Mouse (Mus musculus) lung, postnatal 0 days (tissue): ENCODE measurements around the gene Gna11. TPM values are rescaled to one million over a fixed set of nuclear protein-coding genes. Genes with fewer than 3 reads are reported as not detected.

Experiments used
- ATAC-seq: fragments of 200-750 bp; cut with Nextera tagmentation; 2 replicates; pipeline ENCODE4 v1.8.0; 2017; ENCODE audit warnings: moderate library complexity
- DNase-seq: peaks from one replicate; pipeline ENCODE4 v3.0.0-alpha.2; 2016; ENCODE audit warnings: low spot score
- H3K27ac ChIP-seq: fragments of 300-500 bp; sonication (generic); 2 replicates; pipeline ENCODE4 v1.5.1; 2014; ENCODE audit warnings: antibody characterized with exemption, mild to moderate bottlenecking, low read length, mixed read lengths
- H3K27me3 ChIP-seq: fragments of 300-500 bp; sonication (generic); replicated peaks from 2 replicates; pipeline ENCODE4 v1.6.1; 2014; ENCODE audit warnings: low read length, mixed read lengths; ENCODE audit not compliant: insufficient read depth
- H3K36me3 ChIP-seq: fragments of 300-500 bp; sonication (generic); 2 replicates; pipeline ENCODE4 v1.6.1; 2014; ENCODE audit warnings: low read length, mixed read lengths; ENCODE audit not compliant: insufficient read depth
- H3K4me1 ChIP-seq: fragments of 300-500 bp; sonication (generic); 2 replicates; pipeline ENCODE4 v1.6.1; 2014; ENCODE audit warnings: antibody characterized with exemption, low read depth, low read length, mixed read lengths; ENCODE audit not compliant: insufficient read depth
- H3K4me2 ChIP-seq: fragments of 300-500 bp; sonication (generic); replicated peaks from 2 replicates; pipeline ENCODE4 v1.6.1; 2014; ENCODE audit warnings: low read depth, mild to moderate bottlenecking, low read length, moderate library complexity, mixed read lengths
- H3K4me3 ChIP-seq: fragments of 300-500 bp; sonication (generic); 2 replicates; pipeline ENCODE4 v1.5.1; 2014; ENCODE audit warnings: low read depth, low read length
- H3K9ac ChIP-seq: fragments of 300-500 bp; sonication (generic); replicated peaks from 2 replicates; pipeline ENCODE4 v1.6.1; 2014; ENCODE audit warnings: low read depth, mild to moderate bottlenecking
- H3K9me3 ChIP-seq: fragments of 300-500 bp; sonication (generic); 2 replicates; pipeline ENCODE4 v1.6.1; 2016; ENCODE audit warnings: low read length, mixed read lengths
- CTCF ChIP-seq: IDR thresholded peaks from 2 replicates; pipeline ENCODE4 v1.5.1; 2016; ENCODE audit warnings: antibody characterized with exemption, mild to moderate bottlenecking
- EP300 ChIP-seq: IDR thresholded peaks from 2 replicates; pipeline ENCODE4 v1.6.1; 2016; ENCODE audit warnings: antibody characterized with exemption, mild to moderate bottlenecking, control low read depth
- WGBS: fragments of 180-500 bp; shearing (Covaris S2); extraction: QIAGEN DNeasy Blood & Tissue Kit; methylation state at CpG from one replicate; pipeline ENCODE4 v1.1.7; 2014; 5-methylcytosine and 5-hydroxymethylcytosine counted together
- polyA plus RNA-seq: library from polyadenylated mRNA; unstranded; fragments of >200 nt; fragmentation: Nextera tagmentation; extraction: Ambion mirVana; gene quantifications from 2 replicates; pipeline ENCODE4 v1.2.1, GENCODE M21; 2015

Gna11 gene
- polyA plus RNA-seq, 1 experiment from 2014 or later = 62.5 TPM

DNA sequence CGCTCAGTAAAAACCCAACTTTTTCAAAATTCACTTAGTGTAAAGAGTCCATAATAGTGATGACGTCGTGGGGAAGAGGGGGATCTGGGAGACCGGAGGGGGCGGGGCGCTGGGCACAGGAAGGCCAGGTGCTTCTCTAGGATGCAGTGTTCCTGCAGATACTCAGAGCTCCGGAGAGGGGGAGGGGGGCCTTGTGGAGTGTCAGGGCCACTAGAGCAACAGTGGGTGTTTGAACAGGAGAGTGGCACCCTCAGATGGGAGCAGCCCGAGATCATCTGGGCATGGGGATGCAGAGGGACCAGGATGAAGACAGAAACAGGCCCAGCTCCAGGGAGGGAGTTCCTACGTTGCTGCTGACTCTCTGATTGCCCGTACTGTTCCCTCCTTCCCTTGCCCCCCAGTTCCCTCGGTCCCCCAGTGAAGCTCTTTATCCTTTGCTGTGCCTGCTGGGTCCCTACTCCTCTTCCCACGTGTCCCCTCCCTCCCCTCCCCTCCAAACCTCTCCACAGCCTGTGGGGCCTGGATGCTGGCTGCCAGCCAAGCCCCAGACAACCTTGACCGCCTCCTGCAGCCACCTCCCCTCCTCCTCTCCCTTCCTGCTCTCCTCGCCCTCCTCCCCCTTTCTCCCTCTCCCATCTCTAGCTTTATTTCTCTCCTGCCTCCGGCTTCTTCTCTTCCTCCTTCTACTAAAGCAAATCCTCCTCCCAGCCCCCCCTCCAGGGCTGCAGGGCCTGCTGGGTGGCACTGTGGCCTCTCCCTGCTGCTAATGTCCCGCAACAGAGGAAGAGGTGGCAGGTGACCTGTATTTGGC, 23.6 kb upstream of the Gna11 start:
- H3K4me2 ChIP-seq = no peak overlapping the region
- peaks cover 29% of the 10 kb centered on the region for H3K4me1 ChIP-seq

DNA sequence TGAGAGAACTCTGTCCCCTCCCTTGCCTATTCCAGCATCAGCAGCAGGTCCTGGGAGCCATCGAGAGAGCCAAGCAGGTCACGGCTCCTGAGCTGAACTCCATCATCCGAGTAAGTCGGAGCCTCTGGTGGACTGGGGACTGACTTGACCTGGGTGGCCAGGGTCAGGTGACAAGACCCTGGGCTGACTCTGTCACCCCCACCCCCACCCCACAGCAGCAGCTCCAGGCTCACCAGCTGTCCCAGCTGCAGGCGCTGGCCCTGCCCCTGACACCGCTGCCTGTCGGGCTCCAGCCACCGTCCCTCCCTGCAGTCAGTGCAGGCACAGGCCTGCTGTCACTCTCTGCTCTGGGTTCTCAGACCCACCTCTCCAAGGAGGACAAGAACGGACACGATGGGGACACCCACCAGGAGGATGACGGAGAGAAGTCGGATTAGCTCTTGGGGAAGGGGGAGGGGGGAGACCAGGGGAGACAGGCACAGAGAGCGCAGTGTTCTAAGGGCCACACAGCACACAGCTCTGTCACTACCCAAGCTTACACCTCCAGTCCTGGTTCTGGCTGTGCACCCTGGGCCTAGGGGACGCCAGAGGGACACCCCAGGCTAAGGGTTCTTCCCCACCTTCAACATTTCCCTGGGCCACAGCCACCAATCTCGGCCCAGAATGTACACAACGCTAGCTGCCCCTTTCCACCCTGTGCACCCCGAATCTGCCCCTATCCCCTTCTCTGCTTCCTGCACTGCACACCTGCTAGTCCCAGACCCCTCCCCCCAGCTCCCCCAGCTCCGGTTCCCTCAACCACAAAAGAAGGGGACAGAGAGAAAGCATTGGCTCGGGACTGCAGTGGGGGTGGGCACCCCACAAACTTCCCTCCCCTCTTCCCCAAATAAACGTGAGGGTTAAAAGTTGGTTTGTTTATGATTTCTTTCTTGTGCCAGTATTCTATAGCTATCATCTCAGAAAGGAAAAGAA, 20.6 kb upstream of the Gna11 start:
- no peaks in the 10 kb centered on the region for H3K27me3 ChIP-seq
- 50% methylated on average over 18 of the region's 20 CpGs for WGBS
- H3K36me3 ChIP-seq = no peaks in the 10 kb centered on the region
- peaks cover 34% of the 10 kb centered on the region; the same call in 1 of the 2 replicates for H3K4me1 ChIP-seq
- no peak for TF ChIP-seq CTCF
- no peak for TF ChIP-seq EP300
- H3K9ac ChIP-seq = no peak overlapping the region
- H3K4me2 ChIP-seq = no peak overlapping the region
- ATAC-seq (no peak), DNase-seq (no peak)
- no peak overlapping the region for H3K4me3 ChIP-seq
- H3K27ac ChIP-seq = no peak overlapping the region
- no peaks in the 10 kb centered on the region for H3K9me3 ChIP-seq

More for the DNA sequence above, 23.6 kb upstream of the Gna11 start:
- ATAC-seq (0 out of 2 replicates have a peak, but pooled peaks have one; percentile 6), DNase-seq (peak; percentile 64)
- no peak for TF ChIP-seq EP300
- no peak for TF ChIP-seq CTCF
- Histone ChIP-seq H3K27me3 (no peaks in the 10 kb centered on the region), H3K27ac (peak overlapping the region; percentile 1; the same call in 1 of the 2 replicates), H3K4me3 (no peak overlapping the region), H3K36me3 (no peaks in the 10 kb centered on the region), H3K9me3 (no peaks in the 10 kb centered on the region), H3K9ac (no peak overlapping the region)
- 11% methylated on average over 14 of the region's 16 CpGs for WGBS

DNA sequence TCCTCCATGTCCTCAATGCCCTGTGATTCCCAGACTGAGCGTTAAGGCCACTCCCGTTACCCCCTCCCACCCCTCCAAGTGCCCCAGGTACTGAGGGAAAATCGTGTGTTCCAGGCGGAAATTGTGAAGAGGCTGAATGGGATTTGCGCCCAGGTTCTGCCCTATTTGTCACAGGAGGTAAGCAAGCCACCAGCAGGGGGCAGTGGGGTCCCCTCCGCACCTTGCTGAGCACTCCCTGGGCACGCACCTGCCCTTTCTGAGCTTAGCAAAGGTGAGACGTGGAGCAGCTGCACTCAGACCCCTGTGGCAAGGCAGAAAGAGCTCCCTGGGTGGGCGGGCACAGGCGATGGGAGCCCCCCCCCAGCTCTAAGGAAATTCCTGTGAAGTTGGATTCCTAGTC, 19.7 kb upstream of the Gna11 start:
- WGBS = 39% methylated on average over 10 of the region's 10 CpGs
- no peak overlapping the region for H3K9ac ChIP-seq

DNA sequence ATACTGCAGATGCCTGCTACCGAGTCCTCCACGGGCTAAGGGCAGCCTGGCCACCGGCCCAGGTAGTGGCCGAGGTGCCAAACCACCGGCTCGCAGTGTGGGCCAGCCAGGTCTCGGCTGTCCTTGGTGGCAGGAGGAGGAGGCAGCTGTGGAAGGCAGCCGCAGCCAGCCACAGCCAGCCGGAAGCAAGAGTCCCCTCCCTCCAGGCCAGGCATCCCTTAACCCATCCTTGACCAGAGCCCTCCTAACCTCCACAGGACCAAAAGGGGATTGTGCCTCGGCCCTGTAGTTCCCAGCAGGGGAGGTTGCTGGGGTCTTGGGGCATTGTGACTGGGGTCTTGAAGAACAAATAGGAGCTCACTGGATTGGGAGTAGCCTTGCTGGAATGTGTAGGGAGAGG, 19.2 kb upstream of the Gna11 start:
- no peaks in the 10 kb centered on the region for H3K36me3 ChIP-seq
- peak overlapping the region; percentile 51 for H3K4me2 ChIP-seq
- no peaks in the 10 kb centered on the region for H3K9me3 ChIP-seq
- no peak overlapping the region for H3K9ac ChIP-seq
- peak overlapping the region; percentile 66 for H3K27ac ChIP-seq
- TF ChIP-seq EP300 (no peak), CTCF (no peak)
- WGBS = 5% methylated on average over 9 of the region's 10 CpGs
- H3K4me3 ChIP-seq = peak overlapping the region; percentile 14; the same call in 1 of the 2 replicates
- ATAC-seq = peak; percentile 54
- no peaks in the 10 kb centered on the region for H3K27me3 ChIP-seq
- DNase-seq = peak; percentile 81
- H3K4me1 ChIP-seq = peaks cover 31% of the 10 kb centered on the region; the same call in 1 of the 2 replicates

More for the DNA sequence above, 19.7 kb upstream of the Gna11 start:
- ATAC-seq (no peak), DNase-seq (peak; percentile 65)
- Histone ChIP-seq H3K9me3 (no peaks in the 10 kb centered on the region), H3K4me1 (peaks cover 31% of the 10 kb centered on the region; the same call in 1 of the 2 replicates), H3K4me2 (no peak overlapping the region), H3K27me3 (no peaks in the 10 kb centered on the region), H3K36me3 (no peaks in the 10 kb centered on the region), H3K27ac (no peak overlapping the region), H3K4me3 (no peak overlapping the region)
- TF ChIP-seq CTCF (peak; percentile 81), EP300 (no peak)

DNA sequence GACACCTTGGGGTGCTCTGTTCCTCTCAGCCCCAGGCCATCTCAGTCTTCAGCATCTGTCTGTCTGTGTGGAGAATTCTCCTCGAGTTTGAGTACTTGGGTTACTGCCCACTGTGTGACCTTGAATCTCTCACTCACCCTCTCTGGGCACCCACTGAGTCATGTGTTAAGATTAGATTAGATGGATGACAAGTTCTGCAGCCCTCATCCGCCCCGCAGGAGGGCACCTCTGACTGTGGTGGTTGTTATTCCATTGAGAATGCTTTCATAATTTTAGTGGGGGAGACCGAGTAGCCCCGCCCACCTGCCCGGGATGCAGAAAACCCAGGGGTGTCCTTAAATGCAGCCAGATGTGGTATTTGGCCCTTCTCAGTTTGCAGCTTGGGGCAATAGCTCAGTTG, 18.5 kb upstream of the Gna11 start:
- Histone ChIP-seq H3K4me3 (no peak overlapping the region), H3K9ac (no peak overlapping the region), H3K36me3 (no peaks in the 10 kb centered on the region), H3K27ac (no peak overlapping the region; the same call in 1 of the 2 replicates), H3K4me2 (no peak overlapping the region; the same call in 1 of the 2 replicates), H3K9me3 (no peaks in the 10 kb centered on the region), H3K4me1 (peaks cover 26% of the 10 kb centered on the region; the same call in 1 of the 2 replicates), H3K27me3 (no peaks in the 10 kb centered on the region)
- DNase-seq (no peak), ATAC-seq (no peak)
- WGBS = 25% methylated on average over 6 of the region's 6 CpGs
- no peak for TF ChIP-seq EP300
- TF ChIP-seq CTCF = no peak

DNA sequence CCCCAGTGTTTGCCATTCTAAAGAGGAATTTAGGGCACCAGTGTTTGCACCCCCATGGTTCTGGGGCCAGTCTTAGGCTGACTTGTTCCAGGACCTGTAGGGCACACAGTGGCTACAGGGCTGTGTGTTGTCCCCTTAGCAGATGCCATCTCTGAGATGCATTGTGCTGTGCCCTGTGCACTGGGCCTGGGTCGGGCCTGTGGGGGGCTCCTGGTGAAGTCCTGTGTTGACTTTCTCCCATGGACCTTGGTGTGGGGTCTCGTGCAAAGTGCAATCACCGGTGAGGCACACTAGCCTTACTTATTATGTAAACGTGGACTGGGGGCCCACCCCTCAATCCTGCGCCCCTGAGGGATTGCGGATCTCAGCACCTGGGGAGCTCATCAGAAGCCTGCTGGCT, 17.4 kb upstream of the Gna11 start:
- H3K9me3 ChIP-seq = no peaks in the 10 kb centered on the region
- H3K9ac ChIP-seq = no peak overlapping the region
- H3K4me1 ChIP-seq = peaks cover 24% of the 10 kb centered on the region; the same call in 1 of the 2 replicates
- no peak for ATAC-seq
- TF ChIP-seq EP300 = no peak
- no peaks in the 10 kb centered on the region for H3K27me3 ChIP-seq
- DNase-seq = no peak
- H3K27ac ChIP-seq = no peak overlapping the region
- H3K4me3 ChIP-seq = no peak overlapping the region
- H3K4me2 ChIP-seq = no peak overlapping the region
- 72% methylated on average over 6 of the region's 6 CpGs for WGBS
- H3K36me3 ChIP-seq = no peaks in the 10 kb centered on the region
